Mouse (Mus musculus): ENCODE data around the gene Il31ra. TPM values are rescaled to one million over a fixed set of nuclear protein-coding genes. Genes with fewer than 3 reads are reported as not detected.

Gene Il31ra
- polyA plus RNA-seq, 1 experiment from 2014 or later: not detected

- H3K27me3 ChIP-seq: no peaks in the 10 kb centered on the region
- no peak for TF ChIP-seq CTCF (IDR thresholded peaks at IDR 0.05)
- ATAC-seq: no peak
- in situ Hi-C loops (cut with MboI; ENCODE audit: low pct_unique_long_range_greater_than_20kb): no loop called here
- POLR2A ChIA-PET: no interaction called here
- CTCF ChIA-PET: no interaction called here
- DNase-seq (ENCODE audit: low read depth, low spot score): no peak
These were observed 102.4 kb downstream of the Il31ra start for GRCm38 (mm10) chr13:112491636-112492284.

- ATAC-seq (no peak), DNase-seq (ENCODE audit: low read depth, low spot score) (no peak)
- ChIA-PET POLR2A (interaction anchor here (0.7 kb wide), 1 partner anchor 195 kb away, joined by 4 read pairs; no protein-coding TSS in a partner anchor), CTCF (interaction anchor here (1.3 kb wide), 1 partner anchor 20 kb away, joined by 3 read pairs; no protein-coding TSS in a partner anchor)
- in situ Hi-C loops (cut with MboI; ENCODE audit: low pct_unique_long_range_greater_than_20kb): no loop called here
- no peak for TF ChIP-seq CTCF (IDR thresholded peaks at IDR 0.05)
- H3K27me3 ChIP-seq: no peaks in the 10 kb centered on the region
These were observed 104.1 kb downstream of the Il31ra start for GRCm38 (mm10) chr13:112490036-112490435.

GRCm38 (mm10) chr13:112486676-112487075 lies 107.5 kb downstream of the Il31ra start:
- CTCF ChIA-PET: interaction anchor here (1.2 kb wide), 1 partner anchor 19 kb away, joined by 3 read pairs; no protein-coding TSS in a partner anchor
- no peak for TF ChIP-seq CTCF (IDR thresholded peaks at IDR 0.05)
- POLR2A ChIA-PET: no interaction called here
- ATAC-seq (no peak), DNase-seq (ENCODE audit: low read depth, low spot score) (no peak)
- H3K27me3 ChIP-seq: no peaks in the 10 kb centered on the region
- in situ Hi-C loops (cut with MboI; ENCODE audit: low pct_unique_long_range_greater_than_20kb): no loop called here

GRCm38 (mm10) chr13:112486236-112486635 lies 107.9 kb downstream of the Il31ra start:
- H3K27me3 ChIP-seq: no peaks in the 10 kb centered on the region
- in situ Hi-C loops (cut with MboI; ENCODE audit: low pct_unique_long_range_greater_than_20kb): no loop called here
- CTCF ChIA-PET: interaction anchor here (0.9 to 1.2 kb wide), 2 partner anchors 18 to 177 kb away, joined by 3 read pairs; no protein-coding TSS in a partner anchor
- DNase-seq (ENCODE audit: low read depth, low spot score) (no peak), ATAC-seq (no peak)
- POLR2A ChIA-PET: no interaction called here
- no peak for TF ChIP-seq CTCF (IDR thresholded peaks at IDR 0.05)

GRCm38 (mm10) chr13:112483015-112483414 lies 111.1 kb downstream of the Il31ra start:
- no peak for ATAC-seq
- no peaks in the 10 kb centered on the region for H3K27me3 ChIP-seq
- no peak for TF ChIP-seq CTCF (IDR thresholded peaks at IDR 0.05)
- DNase-seq (ENCODE audit: low read depth, low spot score): no peak
- CTCF ChIA-PET: no interaction called here
- POLR2A ChIA-PET: no interaction called here
- in situ Hi-C loops (cut with MboI; ENCODE audit: low pct_unique_long_range_greater_than_20kb): no loop called here

- DNase-seq (ENCODE audit: low read depth, low spot score) (no peak), ATAC-seq (no peak)
- in situ Hi-C loops (cut with MboI; ENCODE audit: low pct_unique_long_range_greater_than_20kb): no loop called here
- no peak for TF ChIP-seq CTCF (IDR thresholded peaks at IDR 0.05)
- H3K27me3 ChIP-seq: no peaks in the 10 kb centered on the region
- POLR2A ChIA-PET: no interaction called here
- CTCF ChIA-PET: no interaction called here
These were observed 111.6 kb downstream of the Il31ra start for GRCm38 (mm10) chr13:112482525-112482924.

DNA sequence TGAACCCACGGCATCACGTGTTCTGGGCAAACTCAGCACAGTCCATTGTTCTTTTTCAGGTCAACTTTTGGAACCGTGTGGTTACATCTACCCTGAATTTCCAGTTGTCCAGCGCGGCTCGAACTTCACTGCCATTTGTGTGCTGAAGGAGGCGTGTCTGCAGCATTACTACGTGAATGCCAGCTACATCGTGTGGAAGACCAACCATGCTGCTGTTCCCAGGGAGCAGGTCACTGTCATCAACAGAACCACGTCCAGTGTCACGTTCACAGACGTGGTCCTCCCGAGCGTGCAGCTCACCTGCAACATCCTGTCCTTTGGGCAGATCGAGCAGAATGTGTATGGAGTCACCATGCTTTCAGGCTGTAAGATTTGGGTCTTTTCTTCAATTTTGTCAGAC lies 114.2 kb downstream of the Il31ra start:
- DNase-seq (ENCODE audit: low read depth, low spot score): no peak
- in situ Hi-C loops (cut with MboI; ENCODE audit: low pct_unique_long_range_greater_than_20kb): no loop called here
- CTCF ChIA-PET: no interaction called here
- no peak for ATAC-seq
- no peak for TF ChIP-seq CTCF (IDR thresholded peaks at IDR 0.05)
- no peaks in the 10 kb centered on the region for H3K27me3 ChIP-seq
- POLR2A ChIA-PET: interaction anchor here (0.7 kb wide), 1 partner anchor 709 kb away, joined by 3 read pairs; no protein-coding TSS in a partner anchor

GRCm38 (mm10) chr13:112479032-112479431 lies 115.1 kb downstream of the Il31ra start:
- DNase-seq (ENCODE audit: low read depth, low spot score) (no peak), ATAC-seq (no peak)
- POLR2A ChIA-PET: no interaction called here
- no peaks in the 10 kb centered on the region for H3K27me3 ChIP-seq
- CTCF ChIA-PET: no interaction called here
- no peak for TF ChIP-seq CTCF (IDR thresholded peaks at IDR 0.05)
- in situ Hi-C loops (cut with MboI; ENCODE audit: low pct_unique_long_range_greater_than_20kb): no loop called here

GRCm38 (mm10) chr13:112473757-112474755 lies 120.1 kb downstream of the Il31ra start:
- TF ChIP-seq CTCF (IDR thresholded peaks at IDR 0.05): no peak
- POLR2A ChIA-PET: no interaction called here
- no peaks in the 10 kb centered on the region for H3K27me3 ChIP-seq
- in situ Hi-C loops (cut with MboI; ENCODE audit: low pct_unique_long_range_greater_than_20kb): no loop called here
- CTCF ChIA-PET: no interaction called here
- no peak for DNase-seq (ENCODE audit: low read depth, low spot score)
- no peak for ATAC-seq

DNA sequence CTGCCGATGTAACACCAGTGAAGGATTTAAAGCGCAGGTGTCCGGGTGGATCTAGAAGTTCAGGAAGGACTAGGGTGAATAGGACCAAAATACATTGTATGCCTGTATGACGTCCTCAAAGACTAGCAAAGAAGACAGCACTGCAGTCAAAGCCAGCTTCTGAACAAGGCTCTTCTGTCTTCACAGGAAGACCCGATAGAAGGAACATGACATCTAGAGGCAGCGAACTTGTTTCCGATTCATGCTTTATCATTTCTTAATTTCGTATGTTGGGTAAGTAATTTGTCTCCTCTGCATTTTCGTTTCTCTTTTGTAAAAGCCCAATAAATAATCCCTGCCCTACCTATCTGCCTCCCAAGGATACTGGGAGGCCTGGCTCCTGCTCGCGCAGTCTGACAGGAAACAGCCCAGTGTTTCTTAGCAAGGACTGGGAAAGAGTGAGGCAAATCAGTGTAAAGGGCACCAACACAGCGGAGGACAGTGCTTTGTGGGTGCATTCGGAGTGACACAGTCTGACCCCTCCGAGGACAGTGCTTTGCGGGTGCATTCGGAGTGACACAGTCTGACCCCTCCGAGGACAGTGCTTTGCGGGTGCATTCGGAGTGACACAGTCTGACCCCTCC lies 121.6 kb downstream of the Il31ra start:
- CTCF ChIA-PET: no interaction called here

More for the DNA sequence above, 121.6 kb downstream of the Il31ra start:
- POLR2A ChIA-PET: no interaction called here
- in situ Hi-C loops (cut with MboI; ENCODE audit: low pct_unique_long_range_greater_than_20kb): no loop called here
- no peaks in the 10 kb centered on the region for H3K27me3 ChIP-seq
- no peak for DNase-seq (ENCODE audit: low read depth, low spot score)
- no peak for TF ChIP-seq CTCF (IDR thresholded peaks at IDR 0.05)
- no peak for ATAC-seq
